Mouse (Mus musculus) brain, embryonic 18.5 days (tissue): Measurements from ENCODE around the gene Kcnk12.

ENCODE experiments used
- DNase-seq: peaks from one replicate; pipeline ENCODE4 v3.0.0-alpha.2; 2012; ENCODE audit warnings: low read depth, low spot score

Gene Kcnk12

DNA sequence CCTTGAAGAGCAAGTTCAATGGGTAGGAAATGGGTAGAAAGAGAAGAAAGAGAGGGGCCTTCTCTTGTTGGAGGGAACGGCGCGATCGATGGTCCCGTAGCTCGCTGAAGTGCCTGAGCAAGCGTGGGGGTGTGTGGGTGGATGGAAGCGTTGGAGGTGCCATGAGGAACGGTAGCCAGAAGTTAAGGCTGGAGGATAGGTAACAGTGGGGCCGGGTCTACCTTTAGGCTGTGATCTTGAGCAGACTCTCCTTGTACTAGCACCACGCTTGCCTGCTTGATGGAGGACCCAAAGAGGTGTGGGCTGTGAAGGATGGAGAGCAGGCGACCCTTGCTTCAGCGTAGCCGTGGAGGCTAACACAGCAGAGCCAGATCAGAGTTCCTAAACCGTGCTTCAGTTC lies 12.1 kb downstream of the Kcnk12 start:
- DNase-seq: no peak

- DNase-seq: no peak
Measured at GRCm38 (mm10) chr17:87784911-87785310, 12.9 kb downstream of the Kcnk12 start.

- DNase-seq: no peak
Measured at GRCm38 (mm10) chr17:87784141-87784831, 13.5 kb downstream of the Kcnk12 start.

DNA sequence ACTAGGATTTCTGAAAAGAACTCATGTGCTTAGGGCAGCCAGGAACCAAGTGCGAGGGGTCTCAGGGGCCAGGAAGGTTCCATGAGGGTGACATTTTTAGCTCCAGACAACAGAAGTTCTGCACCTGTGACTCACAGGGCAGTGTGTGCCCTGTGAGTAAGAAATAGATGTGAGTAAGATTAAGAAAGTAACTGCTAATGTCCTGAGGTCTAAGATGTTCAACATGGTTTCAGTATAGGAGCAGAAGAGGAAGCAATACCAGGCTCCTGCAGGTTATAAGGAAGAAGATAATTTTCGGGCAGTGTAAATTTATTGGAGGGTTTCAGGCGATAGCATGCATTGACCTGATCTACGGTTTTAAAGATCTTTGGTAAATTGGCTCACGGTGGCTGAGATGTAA lies 16.6 kb downstream of the Kcnk12 start:
- no peak for DNase-seq

GRCm38 (mm10) chr17:87780164-87780563 lies 17.6 kb downstream of the Kcnk12 start:
- DNase-seq: no peak

- DNase-seq: no peak
Measured at GRCm38 (mm10) chr17:87774982-87775381, 22.8 kb downstream of the Kcnk12 start.

- no peak for DNase-seq
Measured at GRCm38 (mm10) chr17:87773175-87773574, 24.6 kb downstream of the Kcnk12 start.

DNA sequence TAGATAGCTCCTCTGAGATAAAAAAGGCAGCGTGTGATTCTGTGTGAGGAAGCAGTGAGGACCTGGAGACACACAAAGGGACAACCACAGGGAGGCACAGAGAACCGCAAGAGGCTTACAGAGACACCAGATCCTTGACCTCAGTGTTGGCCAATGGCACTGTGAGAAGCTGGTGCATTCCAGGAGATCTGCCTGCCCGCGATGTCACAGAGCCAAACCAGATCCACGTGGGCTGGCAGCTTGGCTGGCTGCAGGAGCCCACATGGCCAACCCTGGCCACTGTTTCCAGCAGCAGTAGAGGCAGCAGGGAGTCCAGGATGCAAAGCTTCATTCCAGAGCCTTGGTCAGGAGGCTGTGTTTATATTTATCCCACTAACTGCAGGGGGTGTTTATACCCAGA lies 27.0 kb downstream of the Kcnk12 start:
- no peak for DNase-seq

DNA sequence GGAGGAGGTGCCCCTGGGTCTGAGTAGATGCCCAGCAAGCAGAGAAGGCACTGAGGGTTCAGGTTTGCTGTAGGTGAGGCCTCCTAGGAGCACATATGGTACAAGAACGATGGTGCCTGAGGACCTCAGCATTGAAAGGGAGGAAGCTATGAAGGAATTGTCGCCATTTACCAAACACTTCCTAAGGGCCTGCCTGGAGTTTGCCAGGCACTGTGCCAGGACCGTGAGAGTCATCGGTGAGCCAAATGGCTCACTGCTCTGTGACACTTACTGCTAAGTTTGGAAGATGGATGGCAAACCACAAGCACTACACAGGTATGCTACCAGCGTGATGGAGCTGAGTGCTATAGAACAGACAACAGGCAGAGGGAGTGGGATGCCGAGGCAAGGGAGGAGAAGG lies 30.9 kb downstream of the Kcnk12 start:
- no peak for DNase-seq

GRCm38 (mm10) chr17:87765031-87765430 lies 32.8 kb downstream of the Kcnk12 start:
- no peak for DNase-seq

- DNase-seq: no peak
Measured at GRCm38 (mm10) chr17:87763146-87763545, 34.6 kb downstream of the Kcnk12 start.

DNA sequence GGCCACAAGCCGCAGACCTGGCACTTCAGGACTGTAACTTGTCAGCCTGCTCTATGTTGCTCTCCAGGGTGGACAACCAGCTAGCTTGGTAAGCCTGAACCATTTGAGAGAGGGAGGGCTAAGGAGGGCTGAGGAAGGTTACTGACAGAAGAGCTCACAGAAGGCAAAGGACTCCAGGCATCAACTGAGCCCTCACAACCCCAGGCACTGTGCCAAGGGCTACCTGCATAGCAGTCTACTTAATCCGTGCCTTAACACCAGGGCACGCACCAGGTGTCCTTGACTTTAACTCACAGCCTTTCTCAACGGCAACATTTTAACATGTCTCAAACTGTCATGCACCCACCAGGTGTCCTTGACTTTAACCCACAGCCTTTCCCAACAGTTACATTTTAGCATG lies 37.5 kb downstream of the Kcnk12 start:
- no peak for DNase-seq

GRCm38 (mm10) chr17:87745926-87746888 lies 51.6 kb downstream of the Kcnk12 start:
- no peak for DNase-seq

- peak; percentile 78 for DNase-seq
Measured at GRCm38 (mm10) chr17:87744985-87745925, 52.5 kb downstream of the Kcnk12 start.

DNA sequence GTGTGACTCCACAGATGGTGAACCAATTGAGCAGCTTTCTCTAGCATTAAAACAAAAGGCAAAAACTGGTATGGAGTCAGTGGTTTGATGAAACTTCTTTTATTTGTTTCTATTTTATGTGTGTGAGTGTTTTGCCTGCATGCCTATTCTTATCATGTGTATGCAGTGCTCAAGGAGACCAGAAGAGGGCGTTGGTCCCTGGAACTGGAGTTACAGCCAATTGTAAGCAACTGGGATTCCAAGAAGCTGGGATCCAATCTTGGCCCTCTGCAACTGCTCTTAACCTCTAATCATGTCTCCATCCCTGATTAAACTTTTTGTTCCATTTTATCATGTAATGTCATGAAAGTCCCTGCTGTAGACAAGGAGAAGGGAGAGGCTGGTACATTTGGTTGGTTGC lies 58.0 kb downstream of the Kcnk12 start:
- no peak for DNase-seq

GRCm38 (mm10) chr17:87737144-87737543 lies 60.6 kb downstream of the Kcnk12 start:
- DNase-seq: no peak

DNA sequence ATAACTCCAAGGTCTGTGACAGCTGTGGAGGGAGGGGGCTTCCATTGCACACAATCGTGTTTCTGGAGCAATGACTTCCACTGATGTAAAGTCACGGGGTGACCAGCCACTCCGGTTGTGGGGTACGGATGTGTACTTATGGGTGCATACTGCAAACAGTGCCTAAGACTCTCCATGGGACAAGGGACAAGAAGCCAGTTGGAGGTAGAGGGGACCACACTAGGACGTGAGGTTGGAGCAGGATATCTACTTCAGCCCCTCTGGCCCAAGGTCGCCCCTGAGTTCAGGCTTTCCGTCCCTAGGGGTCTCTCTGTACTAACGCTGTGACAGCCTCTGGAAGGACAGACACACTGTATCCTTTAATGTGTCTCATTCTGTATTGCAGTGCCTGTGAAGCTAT lies 63.3 kb downstream of the Kcnk12 start:
- DNase-seq: no peak

GRCm38 (mm10) chr17:87731962-87732361 lies 65.8 kb downstream of the Kcnk12 start:
- DNase-seq: no peak

DNA sequence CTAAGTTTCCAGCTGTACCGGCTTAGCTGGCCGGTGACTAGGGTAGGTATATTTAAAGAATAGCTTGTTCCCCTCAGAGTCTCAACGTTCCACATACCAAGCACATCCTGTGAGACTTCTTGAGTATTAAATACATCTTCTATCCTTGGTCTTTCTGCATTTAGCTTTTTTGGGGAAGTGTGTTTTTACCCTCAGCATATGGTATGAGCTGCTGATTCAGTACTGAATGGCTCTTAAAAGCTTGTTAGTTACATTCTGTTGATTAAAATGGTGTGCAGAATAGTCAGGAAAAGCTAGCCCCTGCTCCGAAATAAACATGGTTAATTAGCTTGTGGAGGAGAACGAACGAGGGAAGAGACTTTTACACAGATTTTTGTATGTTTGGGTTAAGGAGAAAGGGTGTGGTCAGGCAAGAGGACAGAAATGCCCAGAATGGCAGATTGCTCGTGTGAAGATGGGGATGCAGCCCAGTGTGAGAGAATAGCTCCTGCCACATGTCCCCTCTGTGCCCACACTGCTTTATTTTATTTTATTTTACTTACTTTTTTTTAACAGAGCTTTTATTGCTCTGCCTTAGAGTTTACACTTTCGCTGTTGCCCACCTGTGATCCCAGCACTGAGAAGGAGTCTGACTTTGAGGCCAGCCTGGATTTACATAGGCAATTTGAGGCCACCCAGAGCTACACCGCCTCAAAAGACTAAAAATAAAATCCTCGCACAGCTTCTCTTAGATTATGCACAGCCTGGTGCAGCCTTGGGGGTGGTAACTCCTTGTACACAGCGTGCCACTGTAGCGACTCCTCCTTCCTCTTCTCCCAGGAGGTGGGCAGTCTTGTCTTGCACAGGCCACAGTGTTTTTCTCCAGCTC lies 71.1 kb downstream of the Kcnk12 start:
- no peak for DNase-seq

- no peak for DNase-seq
Measured at GRCm38 (mm10) chr17:87724727-87725126, 73.1 kb downstream of the Kcnk12 start.

GRCm38 (mm10) chr17:87700101-87700500 lies 97.7 kb downstream of the Kcnk12 start:
- no peak for DNase-seq
